Mouse (Mus musculus) hindbrain, embryonic 14.5 days (tissue): ENCODE measurements around the gene Pdzd2. TPM values are rescaled to one million over a fixed set of nuclear protein-coding genes. Genes with fewer than 3 reads are reported as not detected.

Source experiments
- ATAC-seq: fragments of 200-750 bp; cut with Nextera tagmentation; 2 replicates; pipeline ENCODE4 v1.8.0; 2017; ENCODE audit warnings: moderate number of reproducible peaks, mild to moderate bottlenecking, moderate TSS enrichment, moderate library complexity; ENCODE audit not compliant: low FRiP score
- DNase-seq: peaks from one replicate; pipeline ENCODE4 v3.0.0-alpha.2; 2015; ENCODE audit warnings: low spot score
- H3K27ac ChIP-seq: fragments of 300-500 bp; sonication (generic); 2 replicates; pipeline ENCODE4 v1.5.1; 2014; ENCODE audit warnings: mild to moderate bottlenecking, moderate library complexity
- H3K27me3 ChIP-seq: fragments of 300-500 bp; sonication (generic); 2 replicates; pipeline ENCODE4 v1.6.1; 2014; ENCODE audit warnings: mild to moderate bottlenecking, low read length, mixed read lengths; ENCODE audit not compliant: control insufficient read depth, insufficient read depth
- H3K36me3 ChIP-seq: fragments of 300-500 bp; sonication (generic); replicated peaks from 2 replicates; pipeline ENCODE4 v1.6.1; 2014; ENCODE audit not compliant: control insufficient read depth, insufficient read depth
- H3K4me1 ChIP-seq: fragments of 300-500 bp; sonication (generic); replicated peaks from 2 replicates; pipeline ENCODE4 v1.6.1; 2014; ENCODE audit warnings: antibody characterized with exemption, low read length, mixed read lengths; ENCODE audit not compliant: control insufficient read depth, insufficient read depth
- H3K4me2 ChIP-seq: fragments of 300-500 bp; sonication (generic); replicated peaks from 2 replicates; pipeline ENCODE4 v1.6.1; 2014; ENCODE audit warnings: mild to moderate bottlenecking, moderate library complexity
- H3K4me3 ChIP-seq: fragments of 300-500 bp; sonication (generic); replicated peaks from 2 replicates; pipeline ENCODE4 v1.5.1; 2014; ENCODE audit warnings: mild to moderate bottlenecking, low read length
- H3K9ac ChIP-seq: fragments of 300-500 bp; sonication (generic); 2 replicates; pipeline ENCODE4 v1.6.1; 2014
- H3K9me3 ChIP-seq: fragments of 300-500 bp; sonication (generic); 2 replicates; pipeline ENCODE4 v1.6.1; 2016; ENCODE audit warnings: low read length; ENCODE audit not compliant: control insufficient read depth
- WGBS: fragments of 180-500 bp; shearing (Covaris S2); extraction: QIAGEN DNeasy Blood & Tissue Kit; methylation state at CpG from one replicate; pipeline ENCODE4 v1.1.7; 2014; 5-methylcytosine and 5-hydroxymethylcytosine counted together
- polyA plus RNA-seq: library from polyadenylated mRNA; unstranded; fragments of >200 nt; fragmentation: Nextera tagmentation; extraction: Ambion mirVana; gene quantifications from 2 replicates; pipeline ENCODE4 v1.2.1, GENCODE M21; 2014

Pdzd2 gene
- polyA plus RNA-seq, 1 experiment from 2014 or later, result 15.5 TPM

GRCm38 (mm10) chr15:12506514-12506913, 233.2 kb downstream of the Pdzd2 start:
- Histone ChIP-seq H3K36me3 (no peaks in the 10 kb centered on the region), H3K4me3 (no peak overlapping the region), H3K9ac (no peak overlapping the region), H3K27me3 (no peaks in the 10 kb centered on the region), H3K27ac (peak overlapping the region; percentile 65), H3K4me2 (peak overlapping the region; percentile 22; the same call in 1 of the 2 replicates), H3K4me1 (peaks cover 18% of the 10 kb centered on the region), H3K9me3 (no peaks in the 10 kb centered on the region)
- ATAC-seq (peak; percentile 41), DNase-seq (no peak)
- 52% methylated on average over 10 of the region's 10 CpGs for WGBS

- peak overlapping the region; percentile 22 for H3K4me2 ChIP-seq
- peak; percentile 52 for DNase-seq
- H3K27ac ChIP-seq, result peak overlapping the region; percentile 43; the same call in 1 of the 2 replicates
- no peak overlapping the region for H3K4me3 ChIP-seq
- no peaks in the 10 kb centered on the region for H3K36me3 ChIP-seq
- no peaks in the 10 kb centered on the region for H3K27me3 ChIP-seq
- H3K4me1 ChIP-seq, result peaks cover 18% of the 10 kb centered on the region
- H3K9ac ChIP-seq, result no peak overlapping the region
- peak; percentile 82 for ATAC-seq
- H3K9me3 ChIP-seq, result no peaks in the 10 kb centered on the region
- WGBS, result 26% methylated on average over 4 of the region's 4 CpGs
These were observed 233.6 kb downstream of the Pdzd2 start for GRCm38 (mm10) chr15:12506085-12506484.

- DNase-seq (no peak), ATAC-seq (no peak)
- Histone ChIP-seq H3K4me2 (no peak overlapping the region), H3K27me3 (no peaks in the 10 kb centered on the region), H3K9ac (no peak overlapping the region), H3K4me3 (no peak overlapping the region), H3K9me3 (no peaks in the 10 kb centered on the region), H3K4me1 (peaks cover 18% of the 10 kb centered on the region), H3K36me3 (no peaks in the 10 kb centered on the region), H3K27ac (peak overlapping the region; percentile 43)
- 40% methylated on average over 11 of the region's 11 CpGs for WGBS
These were observed 234.2 kb downstream of the Pdzd2 start for GRCm38 (mm10) chr15:12505556-12505955.

GRCm38 (mm10) chr15:12503907-12504306, 235.8 kb downstream of the Pdzd2 start:
- Histone ChIP-seq H3K4me3 (no peak overlapping the region), H3K9ac (no peak overlapping the region), H3K4me2 (no peak overlapping the region), H3K27ac (no peak overlapping the region), H3K9me3 (no peaks in the 10 kb centered on the region), H3K4me1 (peaks cover 18% of the 10 kb centered on the region), H3K27me3 (no peaks in the 10 kb centered on the region), H3K36me3 (no peaks in the 10 kb centered on the region)
- DNase-seq, result no peak
- 93% methylated on average over 9 of the region's 9 CpGs for WGBS
- no peak for ATAC-seq

GRCm38 (mm10) chr15:12501924-12502548, 237.7 kb downstream of the Pdzd2 start:
- Histone ChIP-seq H3K4me2 (no peak overlapping the region), H3K27ac (no peak overlapping the region), H3K9me3 (no peaks in the 10 kb centered on the region), H3K36me3 (no peaks in the 10 kb centered on the region), H3K9ac (no peak overlapping the region), H3K4me3 (no peak overlapping the region), H3K4me1 (peaks cover 17% of the 10 kb centered on the region), H3K27me3 (no peaks in the 10 kb centered on the region)
- DNase-seq, result no peak
- ATAC-seq, result no peak
- WGBS, result 62% methylated on average over 13 of the region's 13 CpGs

GRCm38 (mm10) chr15:12500674-12501073, 239.1 kb downstream of the Pdzd2 start:
- H3K36me3 ChIP-seq, result no peaks in the 10 kb centered on the region
- no peaks in the 10 kb centered on the region for H3K9me3 ChIP-seq
- no peak overlapping the region for H3K9ac ChIP-seq
- WGBS, result 56% methylated on average over 4 of the region's 4 CpGs
- H3K27ac ChIP-seq, result no peak overlapping the region
- H3K27me3 ChIP-seq, result no peaks in the 10 kb centered on the region
- H3K4me3 ChIP-seq, result no peak overlapping the region
- ATAC-seq (no peak), DNase-seq (no peak)
- no peak overlapping the region for H3K4me2 ChIP-seq
- peaks cover 4% of the 10 kb centered on the region for H3K4me1 ChIP-seq

GRCm38 (mm10) chr15:12494084-12494483, 245.6 kb downstream of the Pdzd2 start:
- no peak overlapping the region for H3K9ac ChIP-seq
- H3K4me2 ChIP-seq, result no peak overlapping the region
- no peaks in the 10 kb centered on the region for H3K9me3 ChIP-seq
- ATAC-seq, result no peak
- H3K27ac ChIP-seq, result no peak overlapping the region
- 0 out of 2 replicates have a peak, but pooled peaks cover 6% of the 10 kb centered on the region for H3K4me1 ChIP-seq
- H3K36me3 ChIP-seq, result no peaks in the 10 kb centered on the region
- DNase-seq, result no peak
- no peak overlapping the region for H3K4me3 ChIP-seq
- H3K27me3 ChIP-seq, result no peaks in the 10 kb centered on the region

- H3K27ac ChIP-seq, result no peak overlapping the region
- 77% methylated on average over 7 of the region's 7 CpGs for WGBS
- H3K36me3 ChIP-seq, result no peaks in the 10 kb centered on the region
- no peaks in the 10 kb centered on the region for H3K27me3 ChIP-seq
- no peak overlapping the region for H3K4me2 ChIP-seq
- no peak for DNase-seq
- ATAC-seq, result no peak
- no peak overlapping the region for H3K4me3 ChIP-seq
- no peaks in the 10 kb centered on the region for H3K9me3 ChIP-seq
- H3K9ac ChIP-seq, result no peak overlapping the region
- 0 out of 2 replicates have a peak, but pooled peaks cover 6% of the 10 kb centered on the region for H3K4me1 ChIP-seq
These were observed 246.5 kb downstream of the Pdzd2 start for GRCm38 (mm10) chr15:12493258-12493657.

GRCm38 (mm10) chr15:12490969-12491368, 248.8 kb downstream of the Pdzd2 start:
- peak overlapping the region; percentile 7; the same call in 1 of the 2 replicates for H3K27ac ChIP-seq
- no peak overlapping the region for H3K4me3 ChIP-seq
- H3K36me3 ChIP-seq, result no peaks in the 10 kb centered on the region
- WGBS, result 36% methylated on average over 3 of the region's 3 CpGs
- no peaks in the 10 kb centered on the region for H3K9me3 ChIP-seq
- H3K4me1 ChIP-seq, result 0 out of 2 replicates have a peak, but pooled peaks cover 6% of the 10 kb centered on the region
- no peaks in the 10 kb centered on the region for H3K27me3 ChIP-seq
- no peak overlapping the region for H3K9ac ChIP-seq
- DNase-seq, result no peak
- no peak overlapping the region for H3K4me2 ChIP-seq
- peak; percentile 54; the same call in 1 of the 2 replicates for ATAC-seq
